Mouse (Mus musculus) lung, embryonic 16.5 days (tissue): ENCODE results near the gene Lpin3. TPM values are rescaled to one million over a fixed set of nuclear protein-coding genes. Genes with fewer than 3 reads are reported as not detected.
A peak's percentile ranks its signal among the peaks of the same experiment; 100 is the strongest.

Experiments
- ATAC-seq: fragments of 200-750 bp; cut with Nextera tagmentation; 2 replicates; pipeline ENCODE4 v1.8.0; 2017; ENCODE audit warnings: low read depth, mild to moderate bottlenecking, moderate library complexity
- H3K27ac ChIP-seq: fragments of 300-500 bp; sonication (generic); 2 replicates; pipeline ENCODE4 v1.5.1; 2014; ENCODE audit warnings: mild to moderate bottlenecking, control low read depth, low read length
- H3K27me3 ChIP-seq: fragments of 300-500 bp; sonication (generic); 2 replicates; pipeline ENCODE4 v1.6.1; 2014; ENCODE audit warnings: low read depth, low read length, mixed read lengths; ENCODE audit not compliant: control insufficient read depth, insufficient read depth
- H3K36me3 ChIP-seq: fragments of 300-500 bp; sonication (generic); 2 replicates; pipeline ENCODE4 v1.6.1; 2014; ENCODE audit warnings: low read length; ENCODE audit not compliant: control insufficient read depth, insufficient read depth
- H3K4me1 ChIP-seq: fragments of 300-500 bp; sonication (generic); replicated peaks from 2 replicates; pipeline ENCODE4 v1.6.1; 2014; ENCODE audit warnings: low read length, mixed read lengths; ENCODE audit not compliant: control insufficient read depth, insufficient read depth
- H3K4me2 ChIP-seq: fragments of 300-500 bp; sonication (generic); 2 replicates; pipeline ENCODE4 v1.6.1; 2014; ENCODE audit warnings: low read depth, low read length, control low read depth
- H3K4me3 ChIP-seq: fragments of 300-500 bp; sonication (generic); 2 replicates; pipeline ENCODE4 v1.5.1; 2014; ENCODE audit warnings: mild to moderate bottlenecking, low read length, control low read depth
- H3K9ac ChIP-seq: fragments of 300-500 bp; sonication (generic); 2 replicates; pipeline ENCODE4 v1.6.1; 2014; ENCODE audit warnings: low read length, control low read depth
- H3K9me3 ChIP-seq: fragments of 300-500 bp; sonication (generic); 2 replicates; pipeline ENCODE4 v1.6.1; 2016; ENCODE audit warnings: low read length; ENCODE audit not compliant: control insufficient read depth
- WGBS: fragments of 180-500 bp; shearing (Covaris S2); extraction: QIAGEN DNeasy Blood & Tissue Kit; methylation state at CpG from one replicate; pipeline ENCODE4 v1.1.7; 2014; 5-methylcytosine and 5-hydroxymethylcytosine counted together
- polyA plus RNA-seq: library from polyadenylated mRNA; unstranded; fragments of >200 nt; fragmentation: Nextera tagmentation; extraction: Ambion mirVana; gene quantifications from 2 replicates; pipeline ENCODE4 v1.2.1, GENCODE M21; 2015

Lpin3 gene
- polyA plus RNA-seq, 1 experiment from 2014 or later: 3.6 TPM

- H3K9me3 ChIP-seq: no peaks in the 10 kb centered on the region
- H3K36me3 ChIP-seq: no peaks in the 10 kb centered on the region
- no peak for ATAC-seq
- H3K27me3 ChIP-seq: no peaks in the 10 kb centered on the region
- H3K9ac ChIP-seq: no peak overlapping the region
- peaks cover 3% of the 10 kb centered on the region for H3K4me1 ChIP-seq
- no peak overlapping the region for H3K4me3 ChIP-seq
- H3K27ac ChIP-seq: no peak overlapping the region
- no peak overlapping the region for H3K4me2 ChIP-seq
- 67% methylated on average over 5 of the region's 5 CpGs for WGBS
These were observed 2.0 kb downstream of the Lpin3 start for GRCm38 (mm10) chr2:160882436-160882835.

- 46% methylated on average over 4 of the region's 4 CpGs for WGBS
These were observed 3.4 kb downstream of the Lpin3 start for GRCm38 (mm10) chr2:160883912-160884311.

GRCm38 (mm10) chr2:160884830-160885229 lies 4.4 kb downstream of the Lpin3 start:
- H3K4me1 ChIP-seq: peaks cover 9% of the 10 kb centered on the region
- no peak overlapping the region for H3K9ac ChIP-seq
- no peak overlapping the region for H3K4me3 ChIP-seq
- no peaks in the 10 kb centered on the region for H3K27me3 ChIP-seq
- ATAC-seq: no peak
- WGBS: 22% methylated on average over 2 of the region's 2 CpGs
- H3K36me3 ChIP-seq: no peaks in the 10 kb centered on the region
- H3K9me3 ChIP-seq: no peaks in the 10 kb centered on the region
- H3K27ac ChIP-seq: no peak overlapping the region
- H3K4me2 ChIP-seq: no peak overlapping the region

More at GRCm38 (mm10) chr2:160883912-160884311, 3.4 kb downstream of the Lpin3 start:
- no peak overlapping the region for H3K9ac ChIP-seq
- H3K9me3 ChIP-seq: no peaks in the 10 kb centered on the region
- H3K4me2 ChIP-seq: no peak overlapping the region
- no peaks in the 10 kb centered on the region for H3K27me3 ChIP-seq
- no peak overlapping the region for H3K27ac ChIP-seq
- H3K36me3 ChIP-seq: no peaks in the 10 kb centered on the region
- peaks cover 9% of the 10 kb centered on the region for H3K4me1 ChIP-seq
- ATAC-seq: no peak
- no peak overlapping the region for H3K4me3 ChIP-seq

DNA sequence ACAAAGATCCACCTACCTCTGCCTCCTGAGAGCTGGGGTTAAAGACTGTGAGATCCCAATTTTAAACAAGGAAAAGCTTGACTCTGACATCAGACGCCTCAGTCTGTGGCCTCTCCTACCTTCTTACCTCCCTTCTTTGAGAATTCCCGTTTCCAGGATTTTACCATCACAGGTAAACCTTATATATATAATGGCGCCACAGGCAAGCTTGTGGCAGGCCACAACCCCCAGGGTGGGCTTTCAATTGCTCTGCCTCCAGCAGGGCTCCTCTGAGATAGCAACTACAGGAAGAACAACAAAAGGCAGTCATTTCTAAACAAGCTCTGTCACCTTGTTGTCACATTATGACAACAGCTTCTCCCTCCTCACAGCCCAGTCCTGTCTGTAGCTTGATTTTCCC lies 5.8 kb downstream of the Lpin3 start:
- Histone ChIP-seq H3K4me3 (no peak overlapping the region), H3K27ac (no peak overlapping the region), H3K9me3 (no peaks in the 10 kb centered on the region), H3K4me2 (no peak overlapping the region), H3K36me3 (no peaks in the 10 kb centered on the region), H3K27me3 (no peaks in the 10 kb centered on the region), H3K9ac (no peak overlapping the region), H3K4me1 (0 out of 2 replicates have a peak, but pooled peaks cover 5% of the 10 kb centered on the region)
- WGBS: 73% methylated on average over 3 of the region's 3 CpGs
- no peak for ATAC-seq

GRCm38 (mm10) chr2:160887284-160887683 lies 6.8 kb downstream of the Lpin3 start:
- 2% methylated on average over 11 of the region's 11 CpGs for WGBS
- no peak overlapping the region for H3K27ac ChIP-seq
- no peaks in the 10 kb centered on the region for H3K27me3 ChIP-seq
- peak overlapping the region; percentile 61 for H3K4me2 ChIP-seq
- peak overlapping the region; percentile 49 for H3K4me3 ChIP-seq
- H3K9me3 ChIP-seq: no peaks in the 10 kb centered on the region
- no peaks in the 10 kb centered on the region for H3K36me3 ChIP-seq
- 0 out of 2 replicates have a peak, but pooled peaks cover 5% of the 10 kb centered on the region for H3K4me1 ChIP-seq
- H3K9ac ChIP-seq: peak overlapping the region; percentile 39
- ATAC-seq: peak; percentile 84

- WGBS: under 1% methylated on average over 26 of the region's 26 CpGs
- H3K27ac ChIP-seq: 0 out of 2 replicates have a peak overlapping the region, but pooled peaks have one; percentile 39
- no peaks in the 10 kb centered on the region for H3K27me3 ChIP-seq
- peak; percentile 91 for ATAC-seq
- no peaks in the 10 kb centered on the region for H3K36me3 ChIP-seq
- peak overlapping the region; percentile 39 for H3K9ac ChIP-seq
- 0 out of 2 replicates have a peak, but pooled peaks cover 5% of the 10 kb centered on the region for H3K4me1 ChIP-seq
- H3K4me3 ChIP-seq: peak overlapping the region; percentile 49
- H3K9me3 ChIP-seq: no peaks in the 10 kb centered on the region
- peak overlapping the region; percentile 61 for H3K4me2 ChIP-seq
These were observed 7.4 kb downstream of the Lpin3 start for GRCm38 (mm10) chr2:160887859-160888258.

DNA sequence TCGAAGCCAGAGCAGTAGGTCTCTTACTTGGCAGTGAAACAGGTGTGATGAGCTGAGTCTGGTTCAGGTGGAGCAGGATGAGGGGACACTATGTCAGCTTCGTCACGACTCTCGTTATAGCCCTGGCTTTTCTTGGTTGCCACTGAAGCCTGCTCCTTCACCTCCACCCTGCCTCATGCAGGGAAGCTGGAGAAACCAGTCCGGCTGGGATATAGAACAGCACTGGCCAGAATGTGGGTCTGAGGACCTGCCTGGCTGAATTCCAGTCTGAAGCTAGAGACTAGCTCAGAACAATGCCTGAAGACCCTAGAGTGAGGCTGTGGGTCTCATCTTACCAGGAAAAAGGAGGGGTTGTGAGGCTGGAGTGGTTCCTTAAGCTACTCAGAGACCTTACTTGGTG lies 10.6 kb downstream of the Lpin3 start:
- no peak overlapping the region for H3K27ac ChIP-seq
- 0 out of 2 replicates have a peak, but pooled peaks cover under 1% of the 10 kb centered on the region for H3K9me3 ChIP-seq
- no peak overlapping the region for H3K4me2 ChIP-seq
- H3K36me3 ChIP-seq: no peaks in the 10 kb centered on the region
- H3K4me3 ChIP-seq: no peak overlapping the region
- no peak overlapping the region for H3K9ac ChIP-seq
- 0 out of 2 replicates have a peak, but pooled peaks cover 5% of the 10 kb centered on the region for H3K4me1 ChIP-seq
- H3K27me3 ChIP-seq: no peaks in the 10 kb centered on the region
- WGBS: 62% methylated on average over 5 of the region's 5 CpGs
- ATAC-seq: no peak

DNA sequence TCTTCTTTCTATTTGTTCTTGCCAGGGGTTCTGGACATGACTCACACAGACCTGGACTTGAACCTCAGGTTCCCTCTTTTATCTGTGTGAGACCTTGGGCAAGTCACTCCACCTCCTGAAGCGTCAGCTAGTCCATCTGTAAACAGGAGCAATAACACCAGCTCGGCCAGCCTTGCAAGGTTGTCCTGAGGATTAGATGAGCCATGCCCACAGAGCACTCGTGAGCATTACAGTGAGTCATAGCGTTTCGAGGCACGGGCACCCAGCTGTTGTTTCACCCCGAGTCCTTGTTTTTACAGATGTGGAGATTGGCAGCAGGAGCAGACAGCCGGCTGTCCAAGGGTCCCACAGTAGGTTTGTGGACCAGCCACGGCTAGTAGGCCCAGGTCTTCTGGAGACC lies 11.2 kb downstream of the Lpin3 start:
- Histone ChIP-seq H3K27me3 (no peaks in the 10 kb centered on the region), H3K4me3 (no peak overlapping the region), H3K4me2 (no peak overlapping the region), H3K9ac (no peak overlapping the region), H3K4me1 (0 out of 2 replicates have a peak, but pooled peaks cover 5% of the 10 kb centered on the region), H3K9me3 (0 out of 2 replicates have a peak, but pooled peaks cover 2% of the 10 kb centered on the region), H3K36me3 (no peaks in the 10 kb centered on the region), H3K27ac (no peak overlapping the region)
- WGBS: 81% methylated on average over 9 of the region's 9 CpGs
- no peak for ATAC-seq

GRCm38 (mm10) chr2:160901656-160902412 lies 21.4 kb downstream of the Lpin3 start:
- Histone ChIP-seq H3K27ac (no peak overlapping the region), H3K4me1 (no peaks in the 10 kb centered on the region), H3K4me3 (no peak overlapping the region), H3K9ac (no peak overlapping the region), H3K36me3 (no peaks in the 10 kb centered on the region), H3K27me3 (no peaks in the 10 kb centered on the region), H3K9me3 (no peaks in the 10 kb centered on the region), H3K4me2 (no peak overlapping the region)
- 65% methylated on average over 7 of the region's 7 CpGs for WGBS
- no peak for ATAC-seq
